Mouse (Mus musculus) cerebellum, adult 2 months (tissue): ENCODE data around the gene Cdk5rap3.

ENCODE experiments used
- CTCF ChIP-seq: fragments of 200-500 bp; IDR thresholded peaks from 2 replicates; pipeline ENCODE4 v1.5.1; 2011; ENCODE audit warnings: low read depth, mild to moderate bottlenecking, control low read depth, low read length, moderate library complexity, borderline replicate concordance; ENCODE audit not compliant: insufficient read depth
- POLR2A ChIP-seq: fragments of 200-500 bp; IDR thresholded peaks from 2 replicates; pipeline ENCODE4 v1.6.1; 2011; ENCODE audit warnings: low read length, control low read depth, borderline replicate concordance; ENCODE audit not compliant: insufficient read depth

GRCm38 (mm10) chr11:96928088-96928487 is 11.8 kb upstream of the Cdk5rap3 start, which contains the start of gene Prr15l:
- TF ChIP-seq CTCF (no peak), POLR2A (no peak)
